Mouse (Mus musculus) frontal cortex, postnatal 25 days (tissue): ENCODE data around the gene Fn3krp.

Source experiments
- DNase-seq, 2 experiments: peaks; one replicate each; pipeline ENCODE4 v3.0.0; 2022; ENCODE audit warnings: low spot score in 2 of 2

Gene Fn3krp

DNA sequence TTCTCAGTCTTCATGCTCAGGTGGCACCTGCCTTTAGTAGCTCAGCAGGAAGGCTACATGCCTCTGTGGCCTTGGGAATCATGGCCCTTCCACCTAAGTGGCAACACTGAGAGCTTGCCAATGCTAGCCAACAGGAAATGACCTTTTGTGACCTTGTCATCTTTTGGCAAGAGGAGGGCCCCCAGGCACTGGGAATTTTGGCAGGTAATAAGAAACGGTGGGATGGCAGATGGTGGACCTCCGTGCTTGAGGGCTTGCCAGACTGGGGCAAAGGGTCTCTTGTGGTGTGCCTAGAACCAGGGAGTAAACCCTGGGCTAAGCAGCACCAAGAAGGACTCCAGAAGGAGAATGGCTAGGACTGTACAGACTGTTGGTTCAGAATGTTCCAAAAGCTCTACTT is 20.9 kb downstream of the Fn3krp start:
- DNase-seq: no peak

DNA sequence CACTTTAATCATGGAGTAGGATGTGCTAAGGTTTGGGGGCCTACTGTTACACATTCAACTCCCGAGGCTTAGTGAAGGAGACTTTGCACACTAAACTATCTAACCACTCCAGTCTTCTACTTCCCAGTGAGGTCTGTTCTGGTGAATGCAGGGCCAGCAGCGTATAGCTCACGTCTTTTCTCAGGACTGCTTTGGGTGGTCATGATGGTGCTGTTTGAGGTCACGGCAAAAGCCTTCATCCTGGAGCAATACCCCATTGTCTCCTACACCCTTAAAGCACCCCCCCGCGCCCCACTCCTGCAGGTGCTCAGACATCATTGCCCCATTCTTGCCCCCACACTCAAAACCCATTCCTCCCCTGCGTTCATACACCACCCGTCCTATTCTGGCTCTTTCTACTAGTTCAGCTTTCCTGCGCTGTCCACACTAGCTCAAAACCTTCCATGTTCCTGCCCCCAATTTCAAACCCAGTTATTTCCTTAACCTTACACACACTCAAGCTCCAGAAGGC is 30.1 kb downstream of the Fn3krp start:
- DNase-seq: no peak

DNA sequence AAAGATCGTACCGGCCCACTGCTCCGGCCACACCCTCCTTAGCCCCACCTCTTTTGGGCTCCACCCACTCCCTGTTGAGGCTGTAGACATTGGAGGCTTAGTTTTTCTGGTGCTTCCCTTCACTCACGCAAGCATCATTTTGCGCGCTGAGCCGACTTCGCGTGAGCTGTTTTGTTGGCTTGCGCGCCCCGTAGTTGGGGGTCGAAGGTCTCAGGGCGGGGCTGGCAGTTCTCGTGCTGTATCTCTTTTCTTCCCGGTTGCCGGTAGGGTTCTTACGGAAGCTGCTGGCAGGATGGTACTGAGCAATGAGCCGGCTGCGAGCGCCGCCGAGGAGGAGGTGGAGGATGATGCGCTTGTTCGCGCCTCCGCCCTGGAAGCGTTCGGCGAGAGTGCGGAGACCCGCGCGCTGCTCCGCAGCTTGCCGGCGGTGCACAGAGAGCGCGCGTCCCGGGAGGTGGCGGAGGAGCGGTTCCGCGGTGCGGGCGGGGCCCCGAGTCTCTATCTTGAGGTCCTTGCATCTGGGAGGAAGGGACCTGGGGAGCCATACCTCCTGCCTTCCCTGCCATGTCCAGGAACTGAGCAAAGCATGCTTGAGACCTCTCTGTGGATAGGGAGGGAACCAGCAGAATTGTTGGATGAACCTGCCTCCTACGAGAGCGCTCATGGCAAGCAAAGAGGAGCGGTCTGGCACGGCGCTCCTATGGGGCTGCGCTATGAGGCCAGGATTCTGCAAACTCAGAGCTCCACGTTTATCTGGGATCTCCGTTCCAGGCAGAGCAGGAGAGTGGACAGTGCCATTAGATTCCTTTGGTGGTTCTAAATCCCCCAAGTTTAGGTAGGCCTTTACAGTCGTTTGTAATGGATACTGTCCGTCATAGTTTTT is 30.8 kb downstream of the Fn3krp start, which contains the start of gene Tbcd:
TSS of gene Tbcd (plus strand) at position 197 of the 883 bp plus-strand sequence.
- DNase-seq: peak; percentile 96 to 98

- no peak for DNase-seq
Measured at GRCm38 (mm10) chr11:121457874-121458273, 36.7 kb downstream of the Fn3krp start.

- DNase-seq: no peak
Measured at GRCm38 (mm10) chr11:121467408-121467807, 46.2 kb downstream of the Fn3krp start.

- no peak for DNase-seq
Measured at GRCm38 (mm10) chr11:121474831-121475230, 53.6 kb downstream of the Fn3krp start.

DNA sequence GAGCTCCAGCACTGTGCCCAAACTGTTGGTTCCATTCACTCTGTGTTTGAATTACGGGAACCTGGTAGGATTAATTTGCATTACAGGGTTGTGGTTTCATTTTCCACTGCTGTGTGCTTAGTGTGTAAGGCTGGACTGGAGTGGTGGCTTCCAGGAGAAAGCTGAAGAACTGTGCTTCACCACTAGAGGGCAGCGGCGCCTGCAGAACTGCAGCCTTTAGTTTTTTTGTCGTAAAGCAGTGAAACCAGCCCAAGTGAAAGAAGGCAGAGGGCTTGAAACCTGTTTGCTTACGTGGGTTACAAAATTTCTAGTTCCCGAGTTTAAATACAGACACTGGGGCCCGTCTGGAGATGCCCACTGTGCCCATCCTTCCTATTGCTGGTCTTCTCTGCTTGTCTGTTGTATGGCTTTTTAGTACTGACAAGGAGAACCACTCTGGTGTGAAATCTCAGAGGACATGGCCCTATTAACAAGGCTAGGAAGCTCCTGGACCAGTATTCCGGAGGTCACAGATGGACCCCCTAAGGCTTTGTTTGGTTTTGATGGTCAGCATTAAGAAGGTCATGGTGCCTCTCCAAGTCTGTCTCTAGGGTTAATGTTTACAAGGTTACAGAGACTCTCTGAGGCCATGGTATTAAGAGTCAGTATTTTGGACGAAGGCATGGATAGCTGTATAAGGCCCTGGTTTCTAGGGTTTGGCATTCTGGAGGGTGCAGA is 54.7 kb downstream of the Fn3krp start:
- DNase-seq: peak; percentile 58 to 66

- no peak for DNase-seq
Measured at GRCm38 (mm10) chr11:121479476-121480203, 58.4 kb downstream of the Fn3krp start.
